ENCODE assay signal across 20 mouse cellular contexts in the genomic region with DNA sequence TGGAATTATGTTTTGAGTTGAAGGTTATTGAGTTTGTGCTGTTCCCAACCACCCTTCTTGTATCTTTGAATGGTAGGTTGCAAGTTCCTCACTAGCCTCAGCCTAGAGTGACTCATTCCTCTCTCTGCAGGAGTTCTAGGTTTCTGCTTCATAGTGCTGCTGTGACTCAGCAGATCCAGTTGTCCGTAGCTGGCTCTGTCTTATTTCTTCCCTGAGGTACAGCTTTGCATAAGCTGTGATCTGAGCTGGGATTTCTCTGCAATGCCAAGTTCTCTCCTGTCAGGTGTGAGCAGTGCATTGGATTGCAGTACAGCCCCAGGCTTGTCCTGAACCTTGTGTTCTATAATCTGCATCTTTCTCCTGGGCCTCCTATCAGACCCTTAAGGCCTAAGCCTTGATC. TPM values are rescaled to one million over a fixed set of nuclear protein-coding genes. Genes with fewer than 3 reads are reported as not detected.
A peak's percentile ranks its signal among the peaks of the same experiment; 100 is the strongest.
DNase-seq lines count a peak whose midpoint lies in the region; TF ChIP-seq lines count a peak whose summit lies in the region.
"Had no signal": no experiment of that assay in that cellular context is flagged by ENCODE, and none has a peak within 500 bp of the region (broad histone marks: within the 10 kb centered on the region; RNA-seq: fewer than 3 reads in every experiment).

No protein-coding gene starts in this region.

- no peak for TF ChIP-seq CTCF in kidney, adult 2 months (conservative IDR thresholded peaks at IDR 0.05; ENCODE audit: insufficient read depth, insufficient read length, low read depth, low read length)

- WGBS in kidney, adult 2 months = 71% methylated on average over 1 of the region's 1 CpGs

- H3K27me3 ChIP-seq in kidney, adult 2 months (replicated peaks; ENCODE audit: control insufficient read depth, insufficient read depth, low read length) = no peaks in the 10 kb centered on the region
- H3K27me3 ChIP-seq: forebrain, embryonic 12.5 days; heart, embryonic 12.5 days; intestine, embryonic 15.5 days had no signal

- peaks cover 58% of the 10 kb centered on the region for H3K36me3 ChIP-seq in ES-E14 (ENCODE audit: control insufficient read depth, insufficient read depth, low read length, poor library complexity, severe bottlenecking)
- peaks cover 10% of the 10 kb centered on the region for H3K36me3 ChIP-seq in kidney, adult 2 months (ENCODE audit: control insufficient read depth, insufficient read depth, low read length)

- no peak overlapping the region for H3K27ac ChIP-seq in ES-E14 (ENCODE audit: insufficient read depth, low read depth, low read length, poor library complexity, severe bottlenecking)
- H3K27ac ChIP-seq in kidney, adult 2 months (ENCODE audit: insufficient read depth, low read depth, low read length) = no peak overlapping the region
- H3K27ac ChIP-seq: embryonic facial prominence, embryonic 10.5 days; forebrain, embryonic 12.5 days; hindbrain, embryonic 10.5 days; intestine, embryonic 15.5 days; layer of hippocampus, adult 2 months had no signal

- no peak overlapping the region for H3K4me3 ChIP-seq in ES-E14 (ENCODE audit: insufficient read depth in 1 of 2, low read depth in 1 of 2, low read length in 2 of 2, poor library complexity in 1 of 2, severe bottlenecking in 1 of 2)
- no peak overlapping the region for H3K4me3 ChIP-seq in kidney, adult 2 months (ENCODE audit: insufficient read depth, low read depth, low read length)
- H3K4me3 ChIP-seq: embryonic facial prominence, embryonic 10.5 days; forebrain, embryonic 12.5 days; heart, embryonic 12.5 days; hindbrain, embryonic 10.5 days; intestine, embryonic 15.5 days; layer of hippocampus, adult 2 months had no signal

- H3K9ac ChIP-seq in ES-E14 (ENCODE audit: insufficient read depth, low read depth, low read length, poor library complexity, severe bottlenecking) = no peak overlapping the region
- H3K9ac ChIP-seq: forebrain, embryonic 12.5 days; heart, embryonic 12.5 days; intestine, embryonic 15.5 days; liver, postnatal 0 days had no signal

- no peaks in the 10 kb centered on the region for H3K4me1 ChIP-seq in ES-E14 (ENCODE audit: control insufficient read depth in 2 of 2, insufficient read depth in 2 of 2, low read length in 2 of 2, poor library complexity in 1 of 2)
- no peaks in the 10 kb centered on the region for H3K4me1 ChIP-seq in kidney, adult 2 months (ENCODE audit: control insufficient read depth, insufficient read depth, low read length)
- H3K4me1 ChIP-seq: embryonic facial prominence, embryonic 10.5 days; forebrain, embryonic 12.5 days; heart, embryonic 12.5 days; hindbrain, embryonic 10.5 days; intestine, embryonic 15.5 days had no signal

- no peaks in the 10 kb centered on the region for H3K9me3 ChIP-seq in ES-E14 (ENCODE audit: control insufficient read depth, insufficient read depth, low read depth, low read length)
- H3K9me3 ChIP-seq: embryonic facial prominence, embryonic 10.5 days; forebrain, embryonic 12.5 days; heart, embryonic 12.5 days; hindbrain, embryonic 10.5 days; intestine, embryonic 15.5 days had no signal

- in situ Hi-C loops in ES-E14 (cut with MboI; ENCODE audit: low sequenced_read_pairs in 2 of 2, unreplicated experiment in 2 of 2) = no loop called here

- DNase-seq in 416B (ENCODE audit: low read depth) (peak; percentile 78), ES-E14 (ENCODE audit: low read depth, low spot score) (no peak), R1 (ENCODE audit: low read depth, low spot score) (peak; percentile 72)
- peak; percentile 84 for DNase-seq in gonadal fat pad, adult 2 months (ENCODE audit: low read depth)
- no peak for DNase-seq in urinary bladder, postnatal 14 days (ENCODE audit: low spot score)
- no peak for DNase-seq in thymus, postnatal 4 days
- no peak for DNase-seq in kidney, adult 2 months
- DNase-seq: cerebellum, adult 11-12 months; cerebellum, postnatal 10 days; heart, postnatal 10 days; kidney, adult 9 months; kidney, postnatal 25 days; layer of hippocampus, postnatal 36 days; liver, postnatal 0 days had no signal

- no peak for TF ChIP-seq POLR2A in kidney, adult 2 months (IDR thresholded peaks at IDR 0.05; ENCODE audit: low read depth, low read length)

TF ChIP-seq in ES-E14, 5 proteins besides CTCF, POLR2A, EP300 and RAD21:
- peak; percentile 52; the same call in 1 of the 2 replicates for TF ChIP-seq MAFK (IDR thresholded peaks at IDR 0.05; ENCODE audit: insufficient read depth, low read depth, low read length)
- TF ChIP-seq CHD2 (IDR thresholded peaks at IDR 0.05; ENCODE audit: low read depth, low read length) = no peak
- TF ChIP-seq ZNF384 (IDR thresholded peaks at IDR 0.05; ENCODE audit: low read depth, low read length) = no peak
- TF ChIP-seq HCFC1 (IDR thresholded peaks at IDR 0.05; ENCODE audit: borderline replicate concordance, insufficient read depth, low read length) = no peak
- TF ChIP-seq ZC3H11A (IDR thresholded peaks at IDR 0.05; ENCODE audit: borderline replicate concordance, low read depth, low read length) = no peak
TF ChIP-seq in ES-E14: peak in this region for 1.

RNA-seq across cellular contexts. Expression of gene Mphosph8, which starts 21.7 kb away (rescaled TPM):
- 26.5 and 34.8 TPM in 2 replicates for total RNA-seq in ES-E14 (2012; rRNA removed)
- polyA plus RNA-seq in gonadal fat pad, adult 2 months (2012; rRNA removed) = 5.3 and 5.4 TPM in 2 replicates
- polyA plus RNA-seq in kidney, adult 2 months (2012; rRNA removed) = 4.1 and 7.0 TPM in 2 replicates

Comparison
In these comparisons a context has a peak if more than half of its experiments do, and no peak if none do; other contexts are left out.
1. DNase-seq: peak in 416B (single experiment), R1 (single experiment) and gonadal fat pad, adult 2 months (single experiment); none in ES-E14 (single experiment), urinary bladder, postnatal 14 days (single experiment), thymus, postnatal 4 days (single experiment) and kidney, adult 2 months (single experiment).